Mouse (Mus musculus) neural tube, embryonic 15.5 days (tissue): ENCODE data around the gene Mrpl33. TPM values are rescaled to one million over a fixed set of nuclear protein-coding genes. Genes with fewer than 3 reads are reported as not detected.
A peak's percentile ranks its signal among the peaks of the same experiment; 100 is the strongest.

Experiments used
- ATAC-seq: fragments of 200-750 bp; cut with Nextera tagmentation; 2 replicates; pipeline ENCODE4 v1.8.0; 2017; ENCODE audit warnings: mild to moderate bottlenecking, moderate TSS enrichment, moderate library complexity; ENCODE audit not compliant: low FRiP score
- H3K27ac ChIP-seq: fragments of 300-500 bp; sonication (generic); replicated peaks from 2 replicates; pipeline ENCODE4 v1.5.1; 2015; ENCODE audit warnings: mild to moderate bottlenecking, inconsistent platforms
- H3K27me3 ChIP-seq: fragments of 300-500 bp; sonication (generic); replicated peaks from 2 replicates; pipeline ENCODE4 v1.6.1; 2015; ENCODE audit warnings: inconsistent platforms
- H3K36me3 ChIP-seq: fragments of 300-500 bp; sonication (generic); 2 replicates; pipeline ENCODE4 v1.6.1; 2015; ENCODE audit warnings: inconsistent platforms
- H3K4me1 ChIP-seq: fragments of 300-500 bp; sonication (generic); 2 replicates; pipeline ENCODE4 v1.6.1; 2015; ENCODE audit warnings: inconsistent platforms
- H3K4me2 ChIP-seq: fragments of 300-500 bp; sonication (generic); 2 replicates; pipeline ENCODE4 v1.6.1; 2015; ENCODE audit warnings: inconsistent platforms, mild to moderate bottlenecking, moderate library complexity
- H3K4me3 ChIP-seq: fragments of 300-500 bp; sonication (generic); replicated peaks from 2 replicates; pipeline ENCODE4 v1.5.1; 2015; ENCODE audit warnings: mild to moderate bottlenecking, inconsistent platforms
- H3K9ac ChIP-seq: fragments of 300-500 bp; sonication (generic); replicated peaks from 2 replicates; pipeline ENCODE4 v1.6.1; 2015; ENCODE audit warnings: mild to moderate bottlenecking, inconsistent platforms
- H3K9me3 ChIP-seq: fragments of 300-500 bp; sonication (generic); replicated peaks from 2 replicates; pipeline ENCODE4 v1.6.1; 2016; ENCODE audit warnings: inconsistent platforms
- WGBS: fragments of 180-500 bp; shearing (Covaris S2); methylation state at CpG from one replicate; pipeline ENCODE4 v1.1.7; 2015; ENCODE audit warnings: mixed read lengths; 5-methylcytosine and 5-hydroxymethylcytosine counted together
- polyA plus RNA-seq: library from polyadenylated mRNA; unstranded; fragments of >200 nt; fragmentation: Nextera tagmentation; extraction: Ambion mirVana; gene quantifications from 2 replicates; pipeline ENCODE4 v1.2.1, GENCODE M21; 2015

Mrpl33 gene
- 227 and 235 TPM in 2 replicates for polyA plus RNA-seq

GRCm38 (mm10) chr5:31596481-31597429 is at the start of gene Mrpl33:
TSS of gene Mrpl33 (plus strand) at chr5:31596935.
- H3K9ac ChIP-seq = peak within 1 kb of the TSS; percentile 31
- H3K9me3 ChIP-seq = no peaks in the 10 kb centered on the region
- no peaks in the 10 kb centered on the region for H3K27me3 ChIP-seq
- ATAC-seq = 0 out of 2 replicates have a peak, but pooled peaks have one; percentile 41
- 8% methylated on average over 26 of the region's 26 CpGs for WGBS
- H3K4me2 ChIP-seq = peak within 1 kb of the TSS; percentile 63
- no peak within 1 kb of the TSS; the same call in 1 of the 2 replicates for H3K27ac ChIP-seq
- no peaks in the 10 kb centered on the region for H3K36me3 ChIP-seq
- H3K4me1 ChIP-seq = peaks cover 17% of the 10 kb centered on the region
- H3K4me3 ChIP-seq = peak within 1 kb of the TSS; percentile 33

- Histone ChIP-seq H3K27ac (no peak overlapping the region), H3K4me1 (no peaks in the 10 kb centered on the region), H3K9ac (no peak overlapping the region), H3K4me3 (no peak overlapping the region), H3K36me3 (peaks cover 47% of the 10 kb centered on the region), H3K4me2 (no peak overlapping the region), H3K27me3 (no peaks in the 10 kb centered on the region), H3K9me3 (no peaks in the 10 kb centered on the region)
- WGBS = 11% methylated on average over 1 of the region's 1 CpGs
- no peak for ATAC-seq
Observed at GRCm38 (mm10) chr5:31559401-31559800, 37.3 kb upstream of the Mrpl33 start.

GRCm38 (mm10) chr5:31560352-31560751 is 36.4 kb upstream of the Mrpl33 start:
- no peak overlapping the region for H3K4me3 ChIP-seq
- no peak for ATAC-seq
- H3K27ac ChIP-seq = no peak overlapping the region
- H3K27me3 ChIP-seq = no peaks in the 10 kb centered on the region
- no peaks in the 10 kb centered on the region for H3K9me3 ChIP-seq
- H3K4me2 ChIP-seq = no peak overlapping the region
- no peak overlapping the region for H3K9ac ChIP-seq
- H3K36me3 ChIP-seq = peaks cover 39% of the 10 kb centered on the region
- no peaks in the 10 kb centered on the region for H3K4me1 ChIP-seq
- 97% methylated on average over 2 of the region's 2 CpGs for WGBS

GRCm38 (mm10) chr5:31562036-31562666 is 34.6 kb upstream of the Mrpl33 start:
- ATAC-seq = no peak

GRCm38 (mm10) chr5:31563496-31563895 is 33.2 kb upstream of the Mrpl33 start:
- 7% methylated on average over 6 of the region's 6 CpGs for WGBS
- Histone ChIP-seq H3K36me3 (peaks cover 26% of the 10 kb centered on the region), H3K9ac (no peak overlapping the region), H3K9me3 (no peaks in the 10 kb centered on the region), H3K4me1 (no peaks in the 10 kb centered on the region), H3K4me3 (no peak overlapping the region), H3K4me2 (no peak overlapping the region), H3K27ac (no peak overlapping the region), H3K27me3 (no peaks in the 10 kb centered on the region)
- ATAC-seq = 0 out of 2 replicates have a peak, but pooled peaks have one; percentile 50

More at GRCm38 (mm10) chr5:31562036-31562666, 34.6 kb upstream of the Mrpl33 start:
- H3K9ac ChIP-seq = no peak overlapping the region
- 91% methylated on average over 7 of the region's 7 CpGs for WGBS
- no peaks in the 10 kb centered on the region for H3K9me3 ChIP-seq
- H3K4me2 ChIP-seq = no peak overlapping the region
- no peaks in the 10 kb centered on the region for H3K4me1 ChIP-seq
- H3K27ac ChIP-seq = no peak overlapping the region
- no peak overlapping the region for H3K4me3 ChIP-seq
- no peaks in the 10 kb centered on the region for H3K27me3 ChIP-seq
- peaks cover 30% of the 10 kb centered on the region for H3K36me3 ChIP-seq

- Histone ChIP-seq H3K4me3 (no peak overlapping the region), H3K36me3 (peaks cover 26% of the 10 kb centered on the region), H3K4me1 (no peaks in the 10 kb centered on the region), H3K9ac (no peak overlapping the region), H3K9me3 (no peaks in the 10 kb centered on the region), H3K4me2 (no peak overlapping the region), H3K27me3 (no peaks in the 10 kb centered on the region), H3K27ac (no peak overlapping the region)
- no peak for ATAC-seq
- 48% methylated on average over 7 of the region's 7 CpGs for WGBS
Observed at GRCm38 (mm10) chr5:31563905-31564304, 32.8 kb upstream of the Mrpl33 start.

GRCm38 (mm10) chr5:31564976-31565375 is 31.8 kb upstream of the Mrpl33 start:
- WGBS = 96% methylated on average over 4 of the region's 4 CpGs

GRCm38 (mm10) chr5:31566026-31566425 is 30.7 kb upstream of the Mrpl33 start:
- Histone ChIP-seq H3K4me1 (peaks cover 5% of the 10 kb centered on the region), H3K9ac (no peak overlapping the region), H3K4me2 (no peak overlapping the region), H3K36me3 (peaks cover 14% of the 10 kb centered on the region), H3K4me3 (no peak overlapping the region), H3K9me3 (no peaks in the 10 kb centered on the region), H3K27me3 (no peaks in the 10 kb centered on the region), H3K27ac (no peak overlapping the region)
- WGBS = 71% methylated on average over 7 of the region's 7 CpGs
- no peak for ATAC-seq

More at GRCm38 (mm10) chr5:31564976-31565375, 31.8 kb upstream of the Mrpl33 start:
- no peak overlapping the region for H3K4me2 ChIP-seq
- ATAC-seq = no peak
- H3K4me3 ChIP-seq = no peak overlapping the region
- peaks cover 22% of the 10 kb centered on the region for H3K36me3 ChIP-seq
- H3K4me1 ChIP-seq = no peaks in the 10 kb centered on the region
- H3K9me3 ChIP-seq = no peaks in the 10 kb centered on the region
- H3K27ac ChIP-seq = no peak overlapping the region
- H3K9ac ChIP-seq = no peak overlapping the region
- H3K27me3 ChIP-seq = no peaks in the 10 kb centered on the region

GRCm38 (mm10) chr5:31566457-31566856 is 30.3 kb upstream of the Mrpl33 start:
- no peaks in the 10 kb centered on the region for H3K27me3 ChIP-seq
- no peak overlapping the region for H3K27ac ChIP-seq
- H3K36me3 ChIP-seq = peaks cover 14% of the 10 kb centered on the region
- peak; percentile 50; the same call in 1 of the 2 replicates for ATAC-seq
- 47% methylated on average over 3 of the region's 3 CpGs for WGBS
- peaks cover 10% of the 10 kb centered on the region for H3K4me1 ChIP-seq
- H3K4me2 ChIP-seq = no peak overlapping the region
- H3K9me3 ChIP-seq = no peaks in the 10 kb centered on the region
- no peak overlapping the region for H3K9ac ChIP-seq
- no peak overlapping the region for H3K4me3 ChIP-seq

GRCm38 (mm10) chr5:31567951-31568657 is 28.6 kb upstream of the Mrpl33 start:
- Histone ChIP-seq H3K9ac (no peak overlapping the region), H3K4me2 (no peak overlapping the region), H3K27ac (no peak overlapping the region), H3K27me3 (no peaks in the 10 kb centered on the region), H3K4me1 (peaks cover 11% of the 10 kb centered on the region), H3K9me3 (no peaks in the 10 kb centered on the region), H3K36me3 (no peaks in the 10 kb centered on the region), H3K4me3 (no peak overlapping the region)
- 88% methylated on average over 5 of the region's 5 CpGs for whole genome bisulfite sequencing
- no peak for ATAC-seq

GRCm38 (mm10) chr5:31571023-31571608 is 25.6 kb upstream of the Mrpl33 start:
- no peak overlapping the region for H3K9ac ChIP-seq
- 0 out of 2 replicates have a peak overlapping the region, but pooled peaks have one; percentile 33 for H3K27ac ChIP-seq

More at GRCm38 (mm10) chr5:31571023-31571608, 25.6 kb upstream of the Mrpl33 start:
- peak overlapping the region; percentile 48 for H3K4me2 ChIP-seq
- no peaks in the 10 kb centered on the region for H3K36me3 ChIP-seq
- ATAC-seq = no peak
- no peaks in the 10 kb centered on the region for H3K27me3 ChIP-seq
- WGBS = 13% methylated on average over 20 of the region's 20 CpGs
- no peaks in the 10 kb centered on the region for H3K9me3 ChIP-seq
- H3K4me3 ChIP-seq = no peak overlapping the region
- peaks cover 11% of the 10 kb centered on the region for H3K4me1 ChIP-seq
